Mouse (Mus musculus): ENCODE measurements around the gene Neb. TPM values are rescaled to one million over a fixed set of nuclear protein-coding genes. Genes with fewer than 3 reads are reported as not detected.

Neb gene
- polyA plus RNA-seq, 2 experiments = 0.13 to 0.18 TPM

GRCm38 (mm10) chr2:52424248-52424728, 46.0 kb upstream of the Neb start:
- peak; percentile 70 for ATAC-seq (ENCODE audit: insufficient read depth)
- under 1% methylated on average over 42 of the region's 42 CpGs for WGBS (ENCODE audit: insufficient replicate concordance)

GRCm38 (mm10) chr2:52423611-52424247, 45.5 kb upstream of the Neb start:
- ATAC-seq (ENCODE audit: insufficient read depth) = no peak
- H3K4me1 ChIP-seq (replicated peaks; ENCODE audit: control insufficient read depth in 2 of 2, insufficient read depth in 2 of 2, low read length in 1 of 2) = peaks cover 23 to 34% of the 10 kb centered on the region in 2 experiments
- H3K27ac ChIP-seq = peak overlapping the region; percentile 67
- WGBS (ENCODE audit: insufficient replicate concordance) = 2% methylated on average over 16 of the region's 16 CpGs
- H3K9me3 ChIP-seq (ENCODE audit: control insufficient read depth, low read length) = no peaks in the 10 kb centered on the region
- TF ChIP-seq CTCF (IDR thresholded peaks at IDR 0.05; ENCODE audit: low read depth) = no peak
- no peak for TF ChIP-seq EP300 (IDR thresholded peaks at IDR 0.05; ENCODE audit: low read depth)
- no peaks in the 10 kb centered on the region for H3K27me3 ChIP-seq (ENCODE audit: control insufficient read depth, insufficient read depth, low read length)
- peak overlapping the region; percentile 77 for H3K4me2 ChIP-seq (ENCODE audit: low read depth)
- peak overlapping the region; percentile 75 to 96 for H3K4me3 ChIP-seq (ENCODE audit: insufficient read depth in 1 of 2, low read depth in 2 of 2, low read length in 2 of 2)
- no peaks in the 10 kb centered on the region for H3K36me3 ChIP-seq (replicated peaks; ENCODE audit: control insufficient read depth, insufficient read depth, low read depth)
- peak overlapping the region; percentile 95 for H3K9ac ChIP-seq (replicated peaks)
- no peak for DNase-seq (ENCODE audit: low read depth in 3 of 3, low spot score in 3 of 3)

More at GRCm38 (mm10) chr2:52424248-52424728, 46.0 kb upstream of the Neb start:
- peaks cover 22 to 33% of the 10 kb centered on the region in 2 experiments for H3K4me1 ChIP-seq (replicated peaks; ENCODE audit: control insufficient read depth in 2 of 2, insufficient read depth in 2 of 2, low read length in 1 of 2)
- H3K27ac ChIP-seq = peak overlapping the region; percentile 67
- H3K9me3 ChIP-seq (ENCODE audit: control insufficient read depth, low read length) = no peaks in the 10 kb centered on the region
- peak overlapping the region; percentile 77 for H3K4me2 ChIP-seq (ENCODE audit: low read depth)
- DNase-seq (ENCODE audit: low read depth in 3 of 3, low spot score in 3 of 3) = peak in 2 of 3 experiments; percentile 22 to 36
- H3K36me3 ChIP-seq (replicated peaks; ENCODE audit: control insufficient read depth, insufficient read depth, low read depth) = no peaks in the 10 kb centered on the region
- TF ChIP-seq EP300 (IDR thresholded peaks at IDR 0.05; ENCODE audit: low read depth) (no peak), CTCF (IDR thresholded peaks at IDR 0.05; ENCODE audit: low read depth) (peak; percentile 22; the same call in 1 of the 2 replicates)
- H3K4me3 ChIP-seq (ENCODE audit: insufficient read depth in 1 of 2, low read depth in 2 of 2, low read length in 2 of 2) = peak overlapping the region; percentile 75 to 96
- H3K9ac ChIP-seq (replicated peaks) = peak overlapping the region; percentile 95
- H3K27me3 ChIP-seq (ENCODE audit: control insufficient read depth, insufficient read depth, low read length) = no peaks in the 10 kb centered on the region

GRCm38 (mm10) chr2:52422871-52423610, 44.8 kb upstream of the Neb start:
- peaks cover 23 to 34% of the 10 kb centered on the region in 2 experiments for H3K4me1 ChIP-seq (replicated peaks; ENCODE audit: control insufficient read depth in 2 of 2, insufficient read depth in 2 of 2, low read length in 1 of 2)
- no peak for TF ChIP-seq EP300 (IDR thresholded peaks at IDR 0.05; ENCODE audit: low read depth)
- TF ChIP-seq CTCF (IDR thresholded peaks at IDR 0.05; ENCODE audit: low read depth) = no peak
- ATAC-seq (ENCODE audit: insufficient read depth) (no peak), DNase-seq (ENCODE audit: low read depth in 3 of 3, low spot score in 3 of 3) (no peak)
- H3K36me3 ChIP-seq (replicated peaks; ENCODE audit: control insufficient read depth, insufficient read depth, low read depth) = no peaks in the 10 kb centered on the region
- H3K9ac ChIP-seq (replicated peaks) = peak overlapping the region; percentile 95
- no peaks in the 10 kb centered on the region for H3K9me3 ChIP-seq (ENCODE audit: control insufficient read depth, low read length)
- 36% methylated on average over 8 of the region's 8 CpGs for WGBS (ENCODE audit: insufficient replicate concordance)
- peak overlapping the region; percentile 77 for H3K4me2 ChIP-seq (ENCODE audit: low read depth)
- H3K27me3 ChIP-seq (ENCODE audit: control insufficient read depth, insufficient read depth, low read length) = no peaks in the 10 kb centered on the region
- H3K27ac ChIP-seq = peak overlapping the region; percentile 67
- peak overlapping the region; percentile 75 to 96 for H3K4me3 ChIP-seq (ENCODE audit: insufficient read depth in 1 of 2, low read depth in 2 of 2, low read length in 2 of 2)

- Histone ChIP-seq H3K27me3 (ENCODE audit: control insufficient read depth, insufficient read depth, low read length) (no peaks in the 10 kb centered on the region), H3K9ac (replicated peaks) (peak overlapping the region; percentile 27; the same call in 1 of the 2 replicates), H3K27ac (peak overlapping the region; percentile 37), H3K4me2 (ENCODE audit: low read depth) (peak overlapping the region; percentile 77), H3K4me3 (ENCODE audit: insufficient read depth in 1 of 2, low read depth in 2 of 2, low read length in 2 of 2) (no peak overlapping the region), H3K9me3 (ENCODE audit: control insufficient read depth, low read length) (no peaks in the 10 kb centered on the region), H3K4me1 (replicated peaks; ENCODE audit: control insufficient read depth in 2 of 2, insufficient read depth in 2 of 2, low read length in 1 of 2) (peaks cover 23 to 30% of the 10 kb centered on the region in 2 experiments), H3K36me3 (replicated peaks; ENCODE audit: control insufficient read depth, insufficient read depth, low read depth) (peaks cover 3% of the 10 kb centered on the region)
- ATAC-seq (ENCODE audit: insufficient read depth) (no peak), DNase-seq (ENCODE audit: low read depth in 3 of 3, low spot score in 3 of 3) (no peak)
- 27% methylated on average over 6 of the region's 6 CpGs for WGBS (ENCODE audit: insufficient replicate concordance)
- TF ChIP-seq EP300 (IDR thresholded peaks at IDR 0.05; ENCODE audit: low read depth) = no peak
- no peak for TF ChIP-seq CTCF (IDR thresholded peaks at IDR 0.05; ENCODE audit: low read depth)
These were observed 42.9 kb upstream of the Neb start for GRCm38 (mm10) chr2:52421197-52421596.
